Mouse (Mus musculus): Measurements from ENCODE around the gene Acyp2.
"Not testable (repeated sequence)": the region's sequence is repeated elsewhere in the genome, so short reads cannot be mapped to it uniquely, and the experiment has no call there.

Gene Acyp2

DNA sequence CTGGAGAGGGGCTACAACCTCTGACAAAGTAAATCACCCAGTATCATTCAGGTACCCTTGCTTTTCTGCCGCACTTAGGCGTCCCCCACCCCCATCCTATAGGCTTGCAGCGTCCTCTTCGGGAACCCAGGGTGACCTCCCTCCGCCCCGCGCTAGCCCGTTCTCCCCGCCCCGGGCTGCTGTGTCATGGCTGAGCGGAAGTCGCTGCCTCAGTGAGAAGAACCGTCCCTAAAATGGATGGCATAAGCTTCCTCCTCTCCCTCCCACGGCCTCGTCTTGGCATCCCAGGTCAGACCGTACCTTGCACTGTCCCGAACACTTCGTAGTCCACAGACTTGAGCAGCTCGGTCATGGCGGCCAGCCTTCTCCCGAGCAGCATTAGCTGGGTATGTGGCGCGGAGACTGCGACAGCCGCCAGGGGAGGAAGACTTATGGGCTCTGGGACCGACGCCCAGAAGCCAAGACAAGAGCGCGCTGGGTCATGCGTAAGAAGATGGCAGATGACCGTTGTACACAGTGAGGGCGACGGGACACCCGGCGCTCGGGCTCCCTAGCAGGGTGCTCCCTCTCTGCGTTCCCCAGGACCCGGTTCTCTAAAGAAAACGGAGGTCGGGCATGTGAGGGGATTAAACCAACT lies at the start of gene Acyp2:
Gene Acyp2, minus strand, starts transcription at position 587 of the 637 bp plus-strand sequence.
- peak; percentile 92 for DNase-seq

DNA sequence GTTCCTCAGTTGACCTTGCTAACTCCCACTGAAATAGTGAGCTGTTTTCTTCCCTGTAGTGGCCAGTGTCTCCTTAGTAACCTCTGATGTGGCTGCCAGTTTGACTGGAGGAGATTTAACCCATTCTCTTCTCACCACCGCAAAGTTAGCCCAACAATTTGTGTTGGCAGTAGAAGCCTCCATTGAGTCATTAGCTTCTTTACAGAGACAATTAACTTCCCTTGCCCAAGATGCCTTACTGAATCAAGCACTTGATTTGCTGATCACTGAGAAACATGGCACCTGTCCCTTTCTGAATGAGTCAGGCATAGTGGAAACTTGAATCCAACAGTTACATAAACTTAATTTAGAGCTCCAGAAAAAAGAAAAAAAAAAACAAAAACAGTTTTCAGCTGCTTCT lies 40.0 kb upstream of the Acyp2 start:
- DNase-seq, result no peak

GRCm38 (mm10) chr11:30676086-30676485 lies 26.7 kb upstream of the Acyp2 start:
- no peak for DNase-seq

DNA sequence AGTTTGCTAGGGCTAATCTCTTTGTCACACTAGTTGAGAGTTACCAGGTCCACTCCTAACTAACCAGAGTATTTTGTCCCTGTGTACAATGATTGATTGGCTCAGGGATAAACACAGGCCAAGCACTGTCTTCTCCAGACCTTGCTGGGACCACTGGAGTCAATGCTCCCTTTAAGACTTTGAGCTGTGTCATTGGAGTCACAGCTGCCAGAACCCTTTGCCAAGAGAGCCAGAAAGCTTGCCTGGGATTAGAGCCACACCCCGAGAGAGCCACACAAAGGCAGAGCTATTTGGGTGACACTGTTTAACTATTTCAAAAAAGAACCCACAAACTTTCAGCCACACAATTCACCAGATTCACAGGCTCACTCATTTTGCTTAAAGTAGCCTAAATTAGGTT lies 23.3 kb upstream of the Acyp2 start:
- DNase-seq, result no peak

DNA sequence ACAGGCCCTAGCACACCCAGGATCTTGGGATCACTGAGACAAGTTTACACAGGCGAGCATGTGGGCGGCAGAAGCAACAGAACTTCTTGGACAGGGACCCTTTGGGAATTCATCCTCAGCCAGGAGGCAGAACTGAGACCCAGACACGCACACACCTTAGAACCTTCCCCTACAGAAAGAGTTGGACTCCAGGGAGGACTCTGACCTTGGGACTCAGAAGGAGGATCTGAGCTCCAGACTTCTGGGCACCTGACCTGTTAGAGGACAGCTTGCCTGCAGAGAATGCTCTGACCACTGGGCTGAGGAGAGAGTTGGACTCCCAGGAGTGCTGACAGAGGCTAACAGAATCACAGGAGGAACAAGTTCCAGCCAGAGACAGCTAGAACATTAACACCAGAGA lies 13.6 kb upstream of the Acyp2 start:
- DNase-seq, result no peak

DNA sequence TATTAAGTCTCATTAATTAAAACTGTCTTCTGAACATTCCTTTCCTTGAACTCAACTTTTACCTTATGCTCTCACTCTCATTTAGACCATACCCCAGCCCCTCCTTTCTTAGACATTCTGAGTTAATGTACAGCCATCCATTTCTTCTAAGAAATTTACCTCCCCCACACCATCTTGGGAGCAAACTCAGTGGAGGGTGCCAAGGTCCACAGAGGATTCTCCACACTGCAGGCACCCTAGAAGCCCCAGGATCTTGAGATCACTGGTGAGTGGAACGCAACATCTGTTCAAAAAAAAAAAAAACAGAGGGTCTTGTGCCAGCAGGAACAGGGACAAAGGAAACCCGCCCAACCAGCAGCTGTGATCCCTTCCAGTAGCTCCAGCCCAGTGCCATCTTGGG lies 13.2 kb upstream of the Acyp2 start:
- DNase-seq, result no peak

- DNase-seq, result no peak
These were observed 7.7 kb upstream of the Acyp2 start for GRCm38 (mm10) chr11:30657069-30657468.

DNA sequence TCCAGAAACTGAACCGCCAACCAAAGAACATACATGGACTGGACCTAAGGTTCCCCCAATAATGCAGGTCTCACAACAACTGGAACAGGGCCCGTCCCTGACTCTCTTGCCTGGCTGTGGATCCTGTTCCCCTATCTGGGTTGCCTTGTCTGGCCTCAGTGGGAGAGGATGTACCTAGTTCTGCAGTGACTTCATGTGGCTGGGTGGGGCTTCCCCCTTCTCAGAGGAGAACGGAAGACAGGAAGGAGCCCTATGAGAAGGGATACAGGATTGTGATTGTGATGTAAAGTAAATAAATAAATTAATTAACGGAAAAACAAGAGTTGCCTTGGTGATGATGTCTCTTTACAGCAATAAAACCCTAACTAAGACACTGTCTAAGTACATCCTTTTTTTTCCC lies 6.7 kb upstream of the Acyp2 start:
- no peak for DNase-seq

GRCm38 (mm10) chr11:30650416-30650815 lies 1.0 kb upstream of the Acyp2 start:
- no peak for DNase-seq

DNA sequence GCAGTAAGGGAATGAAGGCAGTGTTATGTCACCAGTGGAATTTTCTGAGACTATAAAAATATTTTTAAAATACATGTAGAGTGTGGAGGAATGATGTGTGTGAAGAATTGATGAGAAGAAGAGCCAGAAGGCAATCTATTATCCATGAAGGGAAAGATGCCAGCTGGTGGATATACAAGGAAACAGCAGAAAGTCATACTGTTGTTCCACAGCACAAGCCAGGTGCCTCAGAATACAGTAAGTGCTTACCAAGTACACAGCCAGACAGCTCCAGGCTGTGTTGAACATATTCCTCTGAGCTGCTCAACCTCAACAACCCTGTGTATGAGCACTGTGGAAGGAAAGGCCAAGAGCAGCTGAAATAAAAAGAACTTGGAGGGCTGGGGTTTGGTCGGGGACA lies 13.7 kb downstream of the Acyp2 start:
- no peak for DNase-seq

DNA sequence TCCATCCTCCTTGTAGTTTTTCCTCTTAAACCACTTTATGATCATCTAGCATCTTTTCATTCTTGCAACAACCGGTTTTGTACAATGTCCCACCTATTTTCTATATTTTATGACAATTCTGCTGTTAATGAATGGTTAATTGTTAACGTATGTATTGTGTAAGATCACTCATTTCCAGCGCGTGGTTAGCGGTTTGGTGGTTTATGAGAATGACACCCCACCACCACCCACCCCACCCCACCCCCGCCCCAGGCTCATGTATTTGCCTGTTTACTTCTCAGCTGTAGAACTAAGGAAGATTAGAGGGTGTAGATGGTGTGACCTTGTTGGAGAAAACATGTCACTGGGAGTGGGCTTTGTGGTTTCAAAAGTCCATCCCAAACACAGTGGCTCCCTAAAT lies 18.9 kb downstream of the Acyp2 start:
- no peak for DNase-seq

- DNase-seq, result no peak
These were observed 26.2 kb downstream of the Acyp2 start for GRCm38 (mm10) chr11:30623218-30623617.

- not testable (repeated sequence) for DNase-seq
These were observed 27.7 kb downstream of the Acyp2 start for GRCm38 (mm10) chr11:30621386-30622363.

DNA sequence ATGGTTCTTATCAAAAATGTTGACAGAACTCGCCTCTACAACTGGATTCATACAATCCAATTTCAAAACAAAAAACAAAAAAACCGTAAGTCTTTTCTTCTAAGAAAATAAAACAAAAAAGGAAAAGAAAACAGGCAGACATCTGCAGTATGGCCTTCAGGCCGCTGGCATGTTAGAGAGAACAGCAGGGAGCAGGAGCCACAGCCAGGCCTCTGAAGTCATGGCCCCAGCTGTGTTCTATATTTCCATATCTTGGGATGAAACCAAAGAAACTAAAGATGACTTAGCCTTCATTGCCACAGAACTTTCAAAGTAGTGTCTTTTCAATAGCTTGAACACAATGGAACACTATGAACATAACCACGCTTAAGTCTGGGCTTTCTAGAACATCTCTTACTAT lies 31.2 kb downstream of the Acyp2 start:
- DNase-seq, result no peak

GRCm38 (mm10) chr11:30617571-30618097 lies 31.8 kb downstream of the Acyp2 start:
- no peak for DNase-seq

- peak; percentile 26 for DNase-seq
These were observed 33.4 kb downstream of the Acyp2 start for GRCm38 (mm10) chr11:30615977-30616376.

DNA sequence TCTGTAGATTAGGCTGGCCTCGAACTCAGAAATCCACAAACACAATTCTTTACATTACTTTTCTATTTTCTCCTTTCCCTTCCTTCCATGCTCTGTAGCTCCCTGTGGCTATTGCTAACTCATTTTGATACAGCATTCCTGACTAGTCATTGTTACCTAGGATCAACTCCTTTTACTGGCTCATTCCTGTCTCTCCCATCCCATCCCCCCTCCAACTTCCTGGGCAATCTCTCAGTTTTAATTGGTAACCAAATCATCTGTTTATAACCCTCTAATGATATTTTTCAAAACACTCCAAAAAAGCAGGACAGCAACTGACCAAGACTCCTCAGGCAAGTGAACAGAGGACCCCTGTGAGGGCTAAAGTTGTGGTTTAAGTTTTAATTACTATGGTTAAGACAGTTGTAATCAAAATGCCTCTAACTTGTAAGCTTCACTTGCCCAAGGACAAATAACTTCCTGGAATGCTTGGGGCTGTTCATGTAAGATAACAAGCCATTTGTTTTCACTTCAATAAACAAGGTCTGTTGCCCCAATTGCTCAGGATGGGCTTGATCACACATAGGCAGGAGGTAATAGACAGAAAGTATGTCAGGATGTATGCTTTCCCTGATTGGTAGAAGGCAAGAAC lies 35.4 kb downstream of the Acyp2 start:
- no peak for DNase-seq

DNA sequence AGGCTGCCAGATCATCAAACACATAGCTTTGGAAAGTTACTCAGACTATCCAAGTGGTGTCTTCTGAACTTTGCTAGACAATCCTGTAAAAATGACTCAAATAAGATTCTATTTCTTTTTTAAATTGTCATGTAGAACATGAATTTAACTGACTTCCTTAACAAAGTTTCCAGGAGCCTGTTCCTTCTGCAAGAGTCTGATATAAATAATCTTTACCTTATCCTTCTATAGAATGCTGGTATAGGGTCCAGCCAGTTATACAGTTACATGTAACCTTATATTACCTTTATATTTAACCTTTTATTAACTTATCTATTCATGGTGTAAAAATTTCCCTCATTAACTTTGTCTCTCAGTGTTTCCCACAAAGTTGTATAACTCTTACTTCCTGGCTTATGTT lies 36.7 kb downstream of the Acyp2 start:
- DNase-seq, result no peak

GRCm38 (mm10) chr11:30609247-30609646 lies 40.1 kb downstream of the Acyp2 start:
- DNase-seq, result no peak

DNA sequence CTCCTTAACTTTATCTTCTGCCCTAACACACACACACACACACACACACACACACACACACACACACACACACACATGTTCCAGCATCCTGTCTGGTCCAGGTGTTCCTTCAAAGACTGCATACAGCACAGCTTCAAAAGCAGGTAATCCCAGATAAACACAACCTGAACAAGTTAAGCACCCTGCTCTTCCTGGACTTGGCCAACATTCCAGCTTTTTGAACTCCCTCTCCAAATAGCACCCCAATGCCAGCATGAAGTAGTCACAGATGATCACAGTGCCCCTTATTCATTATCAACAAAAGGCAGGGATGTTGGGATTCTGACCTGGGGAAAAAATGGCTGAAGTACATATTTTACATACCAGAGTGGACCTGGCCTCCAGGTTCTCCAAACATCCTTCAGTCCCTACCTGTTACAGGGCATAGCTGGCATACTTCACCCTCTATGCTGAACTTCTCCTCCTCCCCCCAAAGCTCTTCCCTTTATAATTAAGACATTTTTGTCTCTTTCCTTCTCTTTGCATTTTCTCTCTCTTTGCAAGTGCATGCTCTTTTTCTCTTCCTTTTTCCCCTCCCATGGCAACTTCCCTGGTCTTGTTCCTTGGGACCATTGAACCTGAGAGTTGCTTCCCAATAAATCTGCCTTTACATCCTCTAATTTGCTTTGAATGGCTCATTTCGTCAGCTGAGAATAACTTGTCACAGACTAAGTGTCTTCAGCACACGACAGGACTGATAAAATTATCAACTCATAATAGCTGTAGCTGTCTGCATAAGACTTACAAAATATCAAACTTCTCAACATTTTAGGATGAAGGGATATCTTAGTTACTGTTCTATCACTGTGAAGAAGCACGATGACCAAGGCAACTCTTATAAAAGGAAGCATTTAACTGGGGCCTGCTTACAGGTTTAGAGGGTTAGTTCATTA lies 41.5 kb downstream of the Acyp2 start:
- DNase-seq, result no peak

DNA sequence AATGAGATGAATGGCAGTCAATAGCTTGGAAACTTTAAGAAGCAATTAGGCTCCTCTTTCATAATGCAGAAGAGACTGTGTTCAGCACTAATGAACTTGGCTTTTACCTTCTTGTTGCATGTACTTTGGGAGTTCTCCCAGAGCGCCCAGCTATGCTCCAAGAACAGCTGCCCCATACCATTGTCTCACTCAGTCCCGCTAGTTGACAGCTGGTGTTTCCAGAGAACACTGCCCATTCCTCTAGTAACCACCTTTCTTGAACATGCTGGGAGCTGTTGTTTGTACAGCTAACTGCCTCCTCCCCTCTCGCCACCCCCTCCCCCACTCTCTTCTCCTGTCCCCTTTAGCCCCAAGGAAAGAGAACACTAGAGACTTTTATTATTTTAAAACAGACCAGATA lies 52.1 kb downstream of the Acyp2 start:
- DNase-seq, result no peak

- no peak for DNase-seq
These were observed 69.4 kb downstream of the Acyp2 start for GRCm38 (mm10) chr11:30580008-30580407.
